Mouse (Mus musculus) spleen, adult 2 months (tissue): ENCODE data around the gene Acaca.

Experiments
- CTCF ChIP-seq: fragments of 200-500 bp; IDR thresholded peaks from 2 replicates; pipeline ENCODE4 v1.5.1; 2011; ENCODE audit warnings: mild to moderate bottlenecking, inconsistent platforms; ENCODE audit not compliant: insufficient read depth, insufficient read length, insufficient replicate concordance; ENCODE audit errors: extremely low read depth
- POLR2A ChIP-seq: fragments of 200-500 bp; IDR thresholded peaks from 2 replicates; pipeline ENCODE4 v1.6.1; 2011; ENCODE audit warnings: low read depth, low read length, inconsistent platforms

- TF ChIP-seq CTCF (no peak), POLR2A (no peak)
Observed at GRCm38 (mm10) chr11:84168701-84169288, 39.3 kb downstream of the Acaca start.
